Mouse (Mus musculus) cerebellum, adult 2 months (tissue): ENCODE data around the gene Akt1.

Experiments used
- CTCF ChIP-seq: fragments of 200-500 bp; IDR thresholded peaks from 2 replicates; pipeline ENCODE4 v1.5.1; 2011; ENCODE audit warnings: low read depth, mild to moderate bottlenecking, control low read depth, low read length, moderate library complexity, borderline replicate concordance; ENCODE audit not compliant: insufficient read depth
- POLR2A ChIP-seq: fragments of 200-500 bp; IDR thresholded peaks from 2 replicates; pipeline ENCODE4 v1.6.1; 2011; ENCODE audit warnings: low read length, control low read depth, borderline replicate concordance; ENCODE audit not compliant: insufficient read depth

DNA sequence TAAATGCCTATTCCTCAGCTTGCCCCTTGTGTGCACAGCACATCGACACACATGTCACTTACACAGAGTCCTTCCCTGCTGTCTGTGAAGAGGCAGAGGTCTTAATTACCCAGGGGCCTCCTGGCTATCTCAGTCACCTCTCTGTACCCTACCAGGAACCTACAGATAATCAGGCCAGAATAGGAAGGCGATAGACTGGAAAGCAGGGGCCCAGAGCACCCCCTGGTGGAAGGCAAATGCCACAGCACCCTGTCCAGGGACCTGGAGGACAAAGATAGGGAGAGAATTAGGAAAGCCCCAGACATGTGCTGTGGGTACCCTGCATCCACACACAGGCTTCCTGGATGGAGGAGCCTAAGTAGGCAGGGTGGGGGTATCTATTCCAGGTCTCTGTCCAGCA, 50.9 kb downstream of the Akt1 start:
- TF ChIP-seq POLR2A (no peak), CTCF (peak; percentile 87)
